Mouse (Mus musculus) adrenal gland, adult (tissue): ENCODE measurements around the gene Lct.
"Not testable (repeated sequence)": the region's sequence is repeated elsewhere in the genome, so short reads cannot be mapped to it uniquely, and the experiment has no call there.

ENCODE experiments used
- DNase-seq, 2 experiments: peaks; one replicate each; pipeline ENCODE4 v3.0.0; 2022 to 2023; ENCODE audit warnings: low spot score in 1 of 2; ENCODE audit not compliant: inconsistent age in 2 of 2

The Lct gene

DNA sequence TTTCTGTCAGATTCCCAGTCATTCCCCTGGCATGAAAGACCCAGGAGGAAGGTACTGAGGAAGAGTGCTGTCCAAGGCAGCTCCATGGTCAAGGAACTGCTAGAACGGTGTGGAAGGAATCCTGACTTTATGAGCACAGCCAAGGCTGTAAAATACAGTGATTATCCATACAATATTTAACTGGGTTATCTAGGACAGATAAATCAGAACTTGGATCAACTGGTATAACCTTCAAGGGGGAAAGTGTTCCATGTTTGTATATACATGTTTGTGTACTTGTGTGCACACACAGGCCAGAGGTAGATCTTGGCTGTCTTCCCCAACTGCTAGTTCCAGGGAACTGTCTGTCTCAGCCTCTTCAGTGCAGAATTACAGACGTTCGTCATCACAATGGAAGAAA, at the start of gene Lct:
Gene Lct, minus strand, starts transcription at position 101 of the 400 bp plus-strand sequence.
- no peak for DNase-seq

DNA sequence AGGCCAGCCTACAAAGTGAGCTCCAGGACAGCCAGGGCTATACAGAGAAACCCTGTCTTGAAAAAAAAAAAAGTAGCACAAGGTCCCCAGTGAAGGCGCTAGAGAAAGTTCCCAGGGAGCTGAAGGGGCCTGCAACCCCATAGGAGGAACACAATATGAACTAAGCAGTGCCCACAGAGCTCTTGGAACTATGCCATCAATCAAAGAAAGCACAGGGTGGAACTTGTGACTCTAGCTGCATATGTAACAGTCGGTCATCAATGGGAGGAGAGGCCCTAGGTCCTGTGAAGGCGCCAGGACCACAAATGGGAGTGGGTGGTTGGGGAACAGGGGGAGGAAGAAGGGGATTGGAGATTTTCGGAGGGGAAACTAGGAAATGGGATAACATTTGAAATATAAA, 48.7 kb upstream of the Lct start:
- no peak for DNase-seq

- no peak for DNase-seq
Observed at GRCm38 (mm10) chr1:128372143-128372860, 44.2 kb upstream of the Lct start.

- DNase-seq, result peak; percentile 33 to 74
Observed at GRCm38 (mm10) chr1:128368732-128369441, 40.8 kb upstream of the Lct start.

GRCm38 (mm10) chr1:128360601-128361000, 32.5 kb upstream of the Lct start:
- no peak for DNase-seq

DNA sequence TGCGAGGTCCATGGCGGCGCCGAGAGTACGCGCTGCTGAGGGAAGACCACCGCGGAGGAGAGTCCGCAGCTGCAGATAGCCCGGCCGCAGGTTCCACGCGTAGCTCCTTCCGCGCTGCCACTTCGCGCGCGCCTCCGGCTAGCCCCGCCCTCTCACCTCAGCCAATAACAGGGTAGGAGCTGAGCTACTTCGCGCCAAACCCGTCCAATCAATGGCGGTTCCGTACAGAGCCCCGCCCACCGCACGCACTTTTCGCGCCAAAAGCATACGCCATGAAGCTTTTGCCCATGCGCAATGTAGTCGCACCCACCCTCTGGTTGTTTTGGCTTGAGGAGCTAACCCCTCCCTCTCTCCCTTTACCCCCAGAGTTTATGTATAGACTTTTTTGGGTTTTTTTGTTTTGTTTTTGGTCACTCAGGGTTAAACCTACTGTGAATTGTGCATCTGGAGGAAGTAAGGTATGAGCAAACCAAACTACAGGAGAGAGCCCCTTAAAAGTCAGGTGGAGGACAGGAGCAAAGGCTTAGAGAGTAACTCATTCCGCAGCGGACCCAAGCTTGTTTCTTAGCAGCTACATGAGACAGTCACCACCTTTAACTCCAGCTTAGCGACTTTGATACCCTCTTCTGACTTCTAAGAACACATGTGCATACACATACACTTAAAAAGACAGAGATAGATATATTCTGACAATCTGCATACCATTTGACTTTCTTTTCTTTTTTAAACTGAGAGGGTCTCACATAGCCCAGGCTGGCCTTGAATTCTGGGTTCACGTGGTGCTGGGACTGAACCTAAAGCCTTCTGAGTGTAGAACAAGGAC, 31.6 kb upstream of the Lct start, which contains the start of gene Mcm6:
Gene Mcm6, minus strand, starts transcription at position 111 of the 823 bp plus-strand sequence.
- DNase-seq, result peak; percentile 94 to 98

GRCm38 (mm10) chr1:128358916-128359553, 30.9 kb upstream of the Lct start:
- peak in 1 of 2 experiments; percentile 39 for DNase-seq

- peak; percentile 55 to 84 for DNase-seq
Observed at GRCm38 (mm10) chr1:128358276-128358675, 30.2 kb upstream of the Lct start.

DNA sequence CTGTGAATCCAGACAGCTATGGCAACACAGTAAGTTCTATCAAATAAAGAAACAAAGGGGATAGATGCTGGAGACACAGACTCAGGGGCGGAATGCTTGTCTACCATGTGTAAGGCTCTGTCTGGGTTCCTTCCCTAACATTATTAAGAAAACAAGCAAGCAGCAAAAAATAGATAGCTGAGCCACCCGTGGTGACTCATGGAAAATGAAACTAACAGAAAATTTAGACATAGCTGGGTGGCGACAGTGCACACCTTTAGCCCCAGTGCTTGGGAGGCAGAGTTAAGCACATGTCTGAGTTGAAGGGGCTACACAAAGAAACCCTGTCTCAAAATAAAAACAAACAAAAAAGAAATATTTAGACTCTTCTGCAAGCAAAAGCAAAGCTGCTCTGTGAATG, 29.3 kb upstream of the Lct start:
- peak; percentile 27 to 78 for DNase-seq

GRCm38 (mm10) chr1:128353092-128353491, 25.0 kb upstream of the Lct start:
- no peak for DNase-seq

GRCm38 (mm10) chr1:128344232-128344631, 16.1 kb upstream of the Lct start:
- no peak for DNase-seq

DNA sequence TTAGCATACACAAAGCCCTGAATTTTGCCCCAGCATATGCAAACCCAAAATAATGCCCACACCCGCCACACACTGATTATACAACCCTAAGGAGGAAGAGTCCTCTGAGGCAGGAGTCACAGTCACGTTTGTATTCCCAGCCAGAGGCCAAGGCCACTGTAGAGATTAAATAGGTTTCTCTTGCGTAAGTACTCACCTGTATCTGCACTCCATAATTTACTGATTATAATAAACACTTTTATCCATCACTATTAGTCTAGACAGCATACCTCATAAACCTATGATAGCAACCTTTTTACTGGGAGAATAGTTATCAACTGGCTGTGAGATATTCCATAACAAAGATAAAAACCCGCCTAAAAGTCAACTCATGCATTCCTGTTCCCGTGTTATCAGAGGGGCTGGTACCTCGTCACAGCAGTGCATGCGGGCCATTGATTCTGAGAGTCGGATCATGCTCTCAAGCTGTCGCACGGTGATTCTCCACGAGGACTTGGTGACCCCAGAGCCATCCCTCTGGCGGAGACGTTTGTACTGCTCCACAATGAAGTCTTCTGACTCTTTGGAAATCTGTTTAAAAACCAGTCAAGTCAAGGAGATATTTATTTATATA, 9.7 kb upstream of the Lct start:
- DNase-seq, result no peak

DNA sequence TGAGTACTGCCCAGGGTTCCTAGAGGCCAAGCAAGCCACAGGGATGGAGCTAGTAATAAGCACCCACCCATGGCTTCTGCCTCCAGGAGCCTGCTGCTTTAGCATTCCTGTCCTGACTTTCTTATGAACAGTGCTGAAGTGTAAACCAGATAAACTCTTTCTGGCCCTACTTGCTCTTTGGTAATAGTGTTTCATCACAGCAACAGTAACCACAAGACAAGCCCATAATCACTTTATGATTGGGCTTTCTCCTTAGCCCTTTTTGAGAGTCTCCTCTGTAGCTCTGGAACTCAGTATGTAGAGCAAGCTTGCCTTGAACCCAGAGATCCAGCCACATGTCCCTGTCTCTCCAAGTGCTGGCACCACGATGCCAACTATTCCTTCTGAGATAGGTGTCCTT, 2.2 kb upstream of the Lct start:
- no peak for DNase-seq

- no peak for DNase-seq
Observed at GRCm38 (mm10) chr1:128327165-128327564, 953 bp downstream of the Lct start.

GRCm38 (mm10) chr1:128324776-128325175, 3.3 kb downstream of the Lct start:
- no peak for DNase-seq

- DNase-seq, result no peak
Observed at GRCm38 (mm10) chr1:128323026-128323643, 5.0 kb downstream of the Lct start.

GRCm38 (mm10) chr1:128319266-128319665, 8.9 kb downstream of the Lct start:
- DNase-seq, result not testable (repeated sequence)

DNA sequence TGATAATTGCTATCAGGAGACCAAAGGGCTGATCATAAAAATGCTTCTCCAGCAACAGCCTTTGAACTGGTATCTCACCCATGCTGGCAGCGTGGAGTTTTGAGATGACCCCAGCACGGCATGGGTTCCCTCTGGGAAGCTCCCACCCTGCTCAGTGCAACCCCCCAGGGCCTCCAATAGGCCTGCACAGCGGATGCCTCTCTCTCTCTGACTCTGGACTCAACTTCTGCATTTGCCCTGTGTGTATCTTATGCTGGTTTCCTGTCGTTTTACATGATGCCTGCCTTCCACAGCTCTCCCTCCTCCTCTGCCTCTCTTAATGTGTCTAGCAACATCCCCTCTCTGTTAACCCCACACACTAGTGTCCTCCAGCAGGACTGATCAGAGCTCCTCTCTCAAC, 13.5 kb downstream of the Lct start:
- no peak for DNase-seq

- DNase-seq, result no peak
Observed at GRCm38 (mm10) chr1:128309043-128309442, 19.1 kb downstream of the Lct start.

DNA sequence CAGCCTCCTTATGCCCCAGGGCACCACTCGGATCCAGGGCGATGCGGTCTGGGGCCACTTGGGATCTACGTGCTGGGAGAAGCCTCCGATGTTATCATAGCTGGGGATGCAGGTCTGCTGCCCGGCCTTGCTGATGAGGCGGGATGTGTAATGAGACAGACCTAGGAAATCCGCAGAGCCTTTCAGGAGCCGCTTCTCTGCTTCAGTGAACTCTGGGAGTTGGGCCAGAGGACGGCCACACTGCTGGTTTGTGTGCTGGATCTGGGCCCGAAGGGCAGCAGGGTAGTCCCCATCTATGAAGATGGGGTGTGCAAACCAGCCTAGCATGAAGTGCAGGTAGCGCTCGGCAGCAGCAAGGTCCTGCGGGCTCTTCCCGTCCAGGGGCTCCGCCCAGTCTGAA, 24.2 kb downstream of the Lct start:
- no peak for DNase-seq
